Mouse (Mus musculus): Measurements from ENCODE around the gene Mat2a. TPM values are rescaled to one million over a fixed set of nuclear protein-coding genes. Genes with fewer than 3 reads are reported as not detected.

Gene Mat2a
- total and polyA plus RNA-seq, 3 experiments: 166 to 456 (median 218) TPM

- H3K27ac ChIP-seq (ENCODE audit: insufficient read depth, low read depth): no peak overlapping the region
- TF ChIP-seq ZMIZ1 (IDR thresholded peaks at IDR 0.05; ENCODE audit: low read depth, low read length) (no peak), ETS1 (conservative IDR thresholded peaks at IDR 0.05; ENCODE audit: low read depth, low read length) (no peak), ZC3H11A (IDR thresholded peaks at IDR 0.05; ENCODE audit: low read depth, low read length) (no peak), MAFK (IDR thresholded peaks at IDR 0.05; ENCODE audit: insufficient replicate concordance, low read length) (no peak), MEF2A (IDR thresholded peaks at IDR 0.05; ENCODE audit: borderline replicate concordance, low read depth, low read length) (no peak), PAX5 (IDR thresholded peaks at IDR 0.05; ENCODE audit: low read length) (no peak), MYC (IDR thresholded peaks at IDR 0.05; ENCODE audit: low read depth, low read length) (no peak), CHD1 (IDR thresholded peaks at IDR 0.05; ENCODE audit: low read depth, low read length) (no peak), USF2 (conservative IDR thresholded peaks at IDR 0.05; ENCODE audit: low read depth, low read length) (no peak), JUND (conservative IDR thresholded peaks at IDR 0.05; ENCODE audit: low read depth, low read length) (no peak), TCF12 (IDR thresholded peaks at IDR 0.05; ENCODE audit: low read depth, low read length) (no peak), MXI1 (IDR thresholded peaks at IDR 0.05; ENCODE audit: low read depth, low read length) (no peak)
- dilution Hi-C loops (cut with MboI; ENCODE audit: extremely low pct_ligation_motif_present, extremely low pct_unique_long_range_greater_than_20kb, low sequenced_read_pairs): no loop called here
These were observed 15.5 kb upstream of the Mat2a start for GRCm38 (mm10) chr6:72454833-72455373.

GRCm38 (mm10) chr6:72454072-72454746, 14.9 kb upstream of the Mat2a start:
- Histone ChIP-seq H3K9me3 (replicated peaks; ENCODE audit: low read length) (no peaks in the 10 kb centered on the region), H3K9ac (ENCODE audit: insufficient read depth, low read depth) (no peak overlapping the region), H3K27ac (ENCODE audit: insufficient read depth, low read depth) (no peak overlapping the region)

More at GRCm38 (mm10) chr6:72454833-72455373, 15.5 kb upstream of the Mat2a start:
- Histone ChIP-seq H3K79me2 (replicated peaks; ENCODE audit: control insufficient read depth, extremely low read depth, insufficient read depth, poor library complexity, severe bottlenecking) (no peaks in the 10 kb centered on the region), H3K27me3 (replicated peaks) (no peaks in the 10 kb centered on the region), H3K36me3 (replicated peaks in 1 of 2; ENCODE audit: control insufficient read depth in 1 of 2, insufficient read depth in 1 of 2, low read length in 1 of 2) (no peaks in the 10 kb centered on the region), H3K9me3 (replicated peaks; ENCODE audit: low read length) (no peaks in the 10 kb centered on the region), H3K4me3 (replicated peaks in 1 of 3; ENCODE audit: low read depth in 2 of 3, low read length in 2 of 3, poor library complexity in 1 of 3) (no peak overlapping the region), H3K9ac (ENCODE audit: insufficient read depth, low read depth) (no peak overlapping the region), H3K4me2 (ENCODE audit: insufficient read depth, low read depth, poor library complexity, severe bottlenecking) (no peak overlapping the region), H3K4me1 (ENCODE audit: control insufficient read depth in 1 of 2, insufficient read depth in 2 of 2) (no peaks in the 10 kb centered on the region)
- DNase-seq (ENCODE audit: extremely low read depth): no peak
- in situ Hi-C loops (cut with MboI; ENCODE audit: low pct_ligation_motif_present, low pct_unique_long_range_greater_than_20kb, low sequenced_read_pairs): no loop called here

GRCm38 (mm10) chr6:72453578-72453977, 14.2 kb upstream of the Mat2a start:
- Histone ChIP-seq H3K9ac (ENCODE audit: insufficient read depth, low read depth) (no peak overlapping the region), H3K36me3 (replicated peaks in 1 of 2; ENCODE audit: control insufficient read depth in 1 of 2, insufficient read depth in 1 of 2, low read length in 1 of 2) (no peaks in the 10 kb centered on the region), H3K4me3 (replicated peaks in 1 of 3; ENCODE audit: low read depth in 2 of 3, low read length in 2 of 3, poor library complexity in 1 of 3) (no peak overlapping the region), H3K4me2 (ENCODE audit: insufficient read depth, low read depth, poor library complexity, severe bottlenecking) (no peak overlapping the region), H3K79me2 (replicated peaks; ENCODE audit: control insufficient read depth, extremely low read depth, insufficient read depth, poor library complexity, severe bottlenecking) (no peaks in the 10 kb centered on the region), H3K4me1 (ENCODE audit: control insufficient read depth in 1 of 2, insufficient read depth in 2 of 2) (no peaks in the 10 kb centered on the region), H3K27me3 (replicated peaks) (no peaks in the 10 kb centered on the region), H3K27ac (ENCODE audit: insufficient read depth, low read depth) (no peak overlapping the region), H3K9me3 (replicated peaks; ENCODE audit: low read length) (no peaks in the 10 kb centered on the region)
- in situ Hi-C loops (cut with MboI; ENCODE audit: low pct_ligation_motif_present, low pct_unique_long_range_greater_than_20kb, low sequenced_read_pairs) (no loop called here), dilution Hi-C loops (cut with MboI; ENCODE audit: extremely low pct_ligation_motif_present, extremely low pct_unique_long_range_greater_than_20kb, low sequenced_read_pairs) (no loop called here)
- DNase-seq (ENCODE audit: extremely low read depth): no peak
- TF ChIP-seq IRF4 (IDR thresholded peaks at IDR 0.05; ENCODE audit: low read depth, low read length) (no peak), E2F4 (IDR thresholded peaks at IDR 0.05; ENCODE audit: insufficient replicate concordance, low read depth, low read length) (no peak), POLR2A (IDR thresholded peaks at IDR 0.05; ENCODE audit: low read depth, low read length) (no peak), RCOR1 (conservative IDR thresholded peaks at IDR 0.05; ENCODE audit: low read depth, low read length) (no peak), MAFK (IDR thresholded peaks at IDR 0.05; ENCODE audit: insufficient replicate concordance, low read length) (no peak), PAX5 (IDR thresholded peaks at IDR 0.05; ENCODE audit: low read length) (no peak), CHD1 (IDR thresholded peaks at IDR 0.05; ENCODE audit: low read depth, low read length) (no peak), ELF1 (IDR thresholded peaks at IDR 0.05; ENCODE audit: low read depth, low read length) (no peak), ZC3H11A (IDR thresholded peaks at IDR 0.05; ENCODE audit: low read depth, low read length) (no peak), USF2 (conservative IDR thresholded peaks at IDR 0.05; ENCODE audit: low read depth, low read length) (no peak), NRF1 (IDR thresholded peaks at IDR 0.05; ENCODE audit: low read depth, low read length) (no peak)

More at GRCm38 (mm10) chr6:72454072-72454746, 14.9 kb upstream of the Mat2a start:
- in situ Hi-C loops (cut with MboI; ENCODE audit: low pct_ligation_motif_present, low pct_unique_long_range_greater_than_20kb, low sequenced_read_pairs): no loop called here
- Histone ChIP-seq H3K4me2 (ENCODE audit: insufficient read depth, low read depth, poor library complexity, severe bottlenecking) (no peak overlapping the region), H3K4me1 (ENCODE audit: control insufficient read depth in 1 of 2, insufficient read depth in 2 of 2) (no peaks in the 10 kb centered on the region), H3K4me3 (replicated peaks in 1 of 3; ENCODE audit: low read depth in 2 of 3, low read length in 2 of 3, poor library complexity in 1 of 3) (no peak overlapping the region), H3K36me3 (replicated peaks in 1 of 2; ENCODE audit: control insufficient read depth in 1 of 2, insufficient read depth in 1 of 2, low read length in 1 of 2) (no peaks in the 10 kb centered on the region), H3K79me2 (replicated peaks; ENCODE audit: control insufficient read depth, extremely low read depth, insufficient read depth, poor library complexity, severe bottlenecking) (no peaks in the 10 kb centered on the region), H3K27me3 (replicated peaks) (no peaks in the 10 kb centered on the region)
- dilution Hi-C loops (cut with MboI; ENCODE audit: extremely low pct_ligation_motif_present, extremely low pct_unique_long_range_greater_than_20kb, low sequenced_read_pairs): no loop called here
- TF ChIP-seq UBTF (IDR thresholded peaks at IDR 0.05; ENCODE audit: low read depth, low read length): no peak
- no peak for DNase-seq (ENCODE audit: extremely low read depth)

Data from CH12.LX (cell line).